Mouse (Mus musculus): Measurements from ENCODE around the gene Nectin1.

DNA sequence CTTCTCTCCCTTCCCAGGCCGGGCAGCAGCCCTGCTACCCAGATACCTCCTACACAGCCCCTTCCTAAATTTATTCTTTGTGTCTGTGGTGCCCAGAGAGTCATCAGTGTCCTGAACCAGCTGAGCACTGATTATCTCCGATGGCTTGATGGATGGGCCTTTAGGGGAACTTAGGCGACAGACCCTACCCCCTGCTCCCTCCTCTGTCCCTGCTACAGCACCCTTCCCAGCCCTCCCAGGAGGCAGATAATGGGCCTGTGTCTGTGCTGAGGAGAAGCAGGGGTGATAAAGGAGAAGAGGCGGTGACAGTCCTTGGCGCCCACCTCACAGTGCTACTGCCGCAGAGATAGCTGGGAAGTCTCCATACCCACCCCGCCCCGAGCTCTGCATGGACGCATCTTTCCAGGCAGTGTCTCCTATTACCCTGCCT lies 11.0 kb downstream of the Nectin1 start:
- TF ChIP-seq CTCF (IDR thresholded peaks at IDR 0.05; ENCODE audit: control insufficient read depth, insufficient read depth, low read length) (no peak), POLR2A (IDR thresholded peaks at IDR 0.05; ENCODE audit: borderline replicate concordance, control insufficient read depth, low read depth, low read length) (no peak)

Data from bone marrow, adult 2 months (tissue).